Mouse (Mus musculus) right cerebral cortex, adult 18-20 months (tissue): ENCODE measurements around the gene Rps6kc1.

Experiments
- DNase-seq: peaks from one replicate; pipeline ENCODE4 v3.0.0; 2022; ENCODE audit warnings: mixed read lengths

Rps6kc1 gene

GRCm38 (mm10) chr1:190663996-190664395 lies 247.6 kb downstream of the Rps6kc1 start:
- DNase-seq, result no peak

GRCm38 (mm10) chr1:190662736-190663135 lies 248.8 kb downstream of the Rps6kc1 start:
- DNase-seq, result no peak

- no peak for DNase-seq
These were observed 249.8 kb downstream of the Rps6kc1 start for GRCm38 (mm10) chr1:190661764-190662163.

GRCm38 (mm10) chr1:190661249-190661648 lies 250.3 kb downstream of the Rps6kc1 start:
- DNase-seq, result peak; percentile 20

- DNase-seq, result peak; percentile 72
These were observed 251.7 kb downstream of the Rps6kc1 start for GRCm38 (mm10) chr1:190659722-190660502.

GRCm38 (mm10) chr1:190658266-190658665 lies 253.3 kb downstream of the Rps6kc1 start:
- no peak for DNase-seq

- DNase-seq, result no peak
These were observed 255.5 kb downstream of the Rps6kc1 start for GRCm38 (mm10) chr1:190656089-190656488.

GRCm38 (mm10) chr1:190655651-190656050 lies 255.9 kb downstream of the Rps6kc1 start:
- DNase-seq, result no peak

- no peak for DNase-seq
These were observed 256.5 kb downstream of the Rps6kc1 start for GRCm38 (mm10) chr1:190655081-190655480.

GRCm38 (mm10) chr1:190654694-190655001 lies 256.9 kb downstream of the Rps6kc1 start:
- no peak for DNase-seq

- no peak for DNase-seq
These were observed 257.4 kb downstream of the Rps6kc1 start for GRCm38 (mm10) chr1:190653989-190654693.

- no peak for DNase-seq
These were observed 258.5 kb downstream of the Rps6kc1 start for GRCm38 (mm10) chr1:190653081-190653480.
